Mouse (Mus musculus): ENCODE results near the gene Lamp1. TPM values are rescaled to one million over a fixed set of nuclear protein-coding genes. Genes with fewer than 3 reads are reported as not detected.

The Lamp1 gene
- total RNA-seq, 2 experiments from 2014 or later, result 251 to 255 TPM

- no peak for DNase-seq (ENCODE audit: extremely low spot score in 1 of 2, low spot score in 2 of 2)
- intact Hi-C loops (cut with DNase I), result no loop called here
- Histone ChIP-seq H3K27ac (no peak overlapping the region), H3K4me3 (no peak overlapping the region)
- no peak for TF ChIP-seq CTCF (IDR thresholded peaks at IDR 0.05)
Observed at GRCm38 (mm10) chr8:13187638-13188037, 28.7 kb downstream of the Lamp1 start.

DNA sequence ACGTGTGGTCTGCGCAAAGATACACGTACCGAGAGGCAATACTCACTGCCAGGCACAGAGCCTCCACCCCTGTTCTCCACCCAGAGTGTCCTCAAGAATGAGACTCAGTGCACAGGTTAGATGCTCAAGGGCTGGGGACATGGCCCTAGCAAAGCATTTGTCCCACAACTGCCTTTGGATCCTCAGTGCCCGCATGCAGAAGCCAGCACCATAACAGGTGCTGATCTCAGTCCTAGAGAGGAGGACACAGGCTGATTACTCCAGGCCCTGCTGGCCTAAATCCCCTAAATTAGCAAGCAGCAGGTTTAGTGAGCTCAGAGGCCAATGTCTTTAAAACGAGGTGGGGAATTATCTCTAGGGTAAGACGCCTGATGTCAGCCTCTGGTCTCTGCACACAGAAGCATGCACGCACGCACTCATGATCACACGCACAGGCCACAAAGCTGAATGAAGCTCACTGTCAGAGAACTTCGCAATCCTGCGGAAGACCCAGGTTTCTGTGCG lies 29.1 kb downstream of the Lamp1 start:
- H3K4me3 ChIP-seq, result no peak overlapping the region
- H3K27ac ChIP-seq, result no peak overlapping the region
- intact Hi-C loops (cut with DNase I), result no loop called here
- DNase-seq (ENCODE audit: extremely low spot score in 1 of 2, low spot score in 2 of 2), result no peak
- TF ChIP-seq CTCF (IDR thresholded peaks at IDR 0.05), result no peak

GRCm38 (mm10) chr8:13188857-13189256 lies 29.9 kb downstream of the Lamp1 start:
- Histone ChIP-seq H3K4me3 (no peak overlapping the region), H3K27ac (no peak overlapping the region)
- TF ChIP-seq CTCF (IDR thresholded peaks at IDR 0.05), result no peak
- DNase-seq (ENCODE audit: extremely low spot score in 1 of 2, low spot score in 2 of 2), result no peak
- intact Hi-C loops (cut with DNase I), result no loop called here

DNA sequence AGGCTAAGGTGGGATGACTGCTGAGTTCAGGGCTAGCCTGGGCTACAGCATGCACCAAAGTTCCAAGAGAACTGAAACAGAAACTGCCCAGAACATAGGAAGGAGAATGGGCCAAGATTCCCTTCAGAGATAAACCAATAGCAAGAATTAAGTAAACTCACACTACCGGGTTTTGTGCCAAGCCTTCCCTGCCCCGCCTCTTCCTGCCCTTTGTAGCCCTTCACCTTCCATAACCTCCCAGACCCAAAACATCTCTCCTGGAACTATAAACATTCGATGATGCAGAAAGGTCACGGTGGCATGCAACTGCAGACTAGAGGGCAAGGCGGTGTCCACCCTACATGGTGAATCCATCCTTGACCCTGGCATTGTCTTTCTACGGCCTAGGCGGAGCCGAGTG lies 31.3 kb downstream of the Lamp1 start:
- H3K4me3 ChIP-seq, result no peak overlapping the region
- no peak for DNase-seq (ENCODE audit: extremely low spot score in 1 of 2, low spot score in 2 of 2)
- intact Hi-C loops (cut with DNase I), result no loop called here
- TF ChIP-seq CTCF (IDR thresholded peaks at IDR 0.05), result no peak
- no peak overlapping the region for H3K27ac ChIP-seq

DNA sequence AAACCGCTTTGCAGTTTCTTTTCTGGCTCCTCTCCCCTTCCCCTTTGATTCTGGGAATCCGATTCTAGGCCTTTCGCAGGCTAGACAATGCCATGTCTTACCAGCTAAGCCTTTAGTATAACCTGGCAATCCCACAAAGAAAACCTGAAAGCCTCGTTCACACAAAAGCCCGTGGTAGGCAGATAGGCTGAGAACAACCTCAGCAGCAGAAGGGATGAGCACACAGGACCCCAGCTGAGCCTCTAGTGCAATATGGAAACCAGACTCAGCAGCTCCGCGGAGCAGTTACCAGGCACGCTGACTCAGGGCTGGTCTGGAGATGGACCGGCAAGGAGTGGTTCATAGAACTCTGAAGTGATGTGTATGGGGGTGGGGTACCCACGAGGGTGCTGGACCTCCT lies 35.9 kb downstream of the Lamp1 start:
- intact Hi-C loops (cut with DNase I), result no loop called here
- H3K4me3 ChIP-seq, result no peak overlapping the region
- no peak for DNase-seq (ENCODE audit: extremely low spot score in 1 of 2, low spot score in 2 of 2)
- no peak overlapping the region for H3K27ac ChIP-seq
- TF ChIP-seq CTCF (IDR thresholded peaks at IDR 0.05), result no peak

- TF ChIP-seq CTCF (IDR thresholded peaks at IDR 0.05), result no peak
- no peak for DNase-seq (ENCODE audit: extremely low spot score in 1 of 2, low spot score in 2 of 2)
- intact Hi-C loops (cut with DNase I), result no loop called here
- Histone ChIP-seq H3K27ac (no peak overlapping the region), H3K4me3 (no peak overlapping the region)
Observed at GRCm38 (mm10) chr8:13197493-13197892, 38.5 kb downstream of the Lamp1 start.

DNA sequence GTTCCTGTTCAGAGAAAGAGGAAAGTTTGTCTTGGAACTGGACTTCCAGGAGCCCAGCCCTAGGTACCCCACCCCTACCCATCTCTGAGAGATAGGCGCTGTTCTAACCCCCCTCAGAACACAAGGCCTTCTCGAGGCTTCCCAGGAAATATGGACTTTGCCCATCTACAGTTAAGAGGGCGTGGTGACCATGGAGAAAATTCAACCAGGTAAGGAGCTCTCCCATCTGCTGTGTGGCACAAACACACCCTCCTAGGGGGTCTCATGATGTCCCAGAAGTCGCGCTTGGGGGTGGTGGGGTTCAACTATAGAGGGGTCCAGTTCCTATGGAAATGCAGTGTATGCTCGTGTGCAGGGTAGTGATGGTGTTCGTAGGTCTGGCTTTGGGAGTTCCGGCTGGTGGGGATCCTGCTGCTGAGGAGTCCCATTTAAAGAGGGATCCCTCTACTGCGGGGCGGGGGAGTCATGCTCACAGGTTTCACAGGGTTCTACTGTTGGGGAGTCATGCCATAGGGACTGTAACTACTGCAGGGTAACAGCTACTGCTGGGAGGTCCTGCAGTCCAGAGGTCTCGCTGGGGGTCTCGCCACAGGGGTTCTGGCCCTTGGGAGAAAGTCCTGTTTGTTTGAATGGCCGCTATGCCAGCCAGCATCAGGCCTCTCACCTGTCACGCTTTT lies 40.6 kb downstream of the Lamp1 start:
- Histone ChIP-seq H3K4me3 (peak overlapping the region; percentile 59), H3K27ac (no peak overlapping the region)
- intact Hi-C loops (cut with DNase I), result no loop called here
- no peak for DNase-seq (ENCODE audit: extremely low spot score in 1 of 2, low spot score in 2 of 2)
- no peak for TF ChIP-seq CTCF (IDR thresholded peaks at IDR 0.05)

DNA sequence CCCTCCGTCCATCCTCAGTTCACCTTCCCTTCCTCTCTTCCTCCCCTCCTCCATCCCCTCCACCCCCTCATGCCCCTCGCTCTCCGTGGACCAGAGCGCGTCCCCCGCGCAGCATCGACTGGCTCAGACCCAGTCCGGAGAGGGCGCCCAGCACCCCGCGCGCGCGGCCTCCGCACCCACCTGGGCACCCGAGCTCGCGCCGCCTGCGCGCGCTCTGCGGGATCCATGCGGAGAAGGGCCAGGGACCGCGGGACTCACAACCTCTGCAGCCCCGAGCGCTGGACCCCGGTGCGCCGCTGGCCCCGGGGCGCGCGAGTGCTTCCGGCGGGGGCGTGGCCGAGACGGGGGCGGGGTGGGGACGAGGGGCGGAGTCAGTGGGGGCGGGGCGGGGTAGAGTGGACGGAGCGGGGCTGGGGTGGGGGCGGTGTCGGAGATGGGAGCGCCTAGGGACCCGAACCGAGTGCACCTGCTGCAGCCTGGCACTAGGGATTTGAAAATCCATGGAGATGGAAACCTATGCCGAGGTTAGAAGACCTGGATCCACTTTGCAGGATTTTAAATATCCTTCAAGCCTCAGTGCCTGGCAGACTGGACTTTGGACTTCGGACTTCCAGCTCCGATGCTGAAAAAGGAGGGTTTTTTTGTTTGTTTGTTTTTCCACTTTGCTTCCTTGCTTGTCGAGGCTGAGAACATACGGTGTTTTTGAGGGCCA lies 41.5 kb downstream of the Lamp1 start, which contains the start of gene Grtp1:
TSS of gene Grtp1 (minus strand) at position 320 of the 712 bp plus-strand sequence.
- DNase-seq (ENCODE audit: extremely low spot score in 1 of 2, low spot score in 2 of 2), result peak in 1 of 2 experiments; percentile 27
- H3K4me3 ChIP-seq, result peak within 1 kb of the TSS; percentile 59
- intact Hi-C loops (cut with DNase I), result no loop called here
- no peak for TF ChIP-seq CTCF (IDR thresholded peaks at IDR 0.05)
- H3K27ac ChIP-seq, result no peak within 1 kb of the TSS

- no peak for TF ChIP-seq CTCF (IDR thresholded peaks at IDR 0.05)
- no peak for DNase-seq (ENCODE audit: extremely low spot score in 1 of 2, low spot score in 2 of 2)
- intact Hi-C loops (cut with DNase I), result no loop called here
- Histone ChIP-seq H3K27ac (no peak overlapping the region), H3K4me3 (peak overlapping the region; percentile 59)
Observed at GRCm38 (mm10) chr8:13201013-13201334, 42.0 kb downstream of the Lamp1 start.

- no peak for DNase-seq (ENCODE audit: extremely low spot score in 1 of 2, low spot score in 2 of 2)
- TF ChIP-seq CTCF (IDR thresholded peaks at IDR 0.05), result no peak
- no peak overlapping the region for H3K4me3 ChIP-seq
- intact Hi-C loops (cut with DNase I), result no loop called here
- no peak overlapping the region for H3K27ac ChIP-seq
Observed at GRCm38 (mm10) chr8:13202041-13202440, 43.1 kb downstream of the Lamp1 start.

- intact Hi-C loops (cut with DNase I), result no loop called here
- DNase-seq (ENCODE audit: extremely low spot score in 1 of 2, low spot score in 2 of 2), result no peak
- no peak overlapping the region for H3K4me3 ChIP-seq
- no peak overlapping the region for H3K27ac ChIP-seq
- no peak for TF ChIP-seq CTCF (IDR thresholded peaks at IDR 0.05)
Observed at GRCm38 (mm10) chr8:13202806-13203205, 43.8 kb downstream of the Lamp1 start.

- Histone ChIP-seq H3K27ac (no peak overlapping the region), H3K4me3 (no peak overlapping the region)
- DNase-seq (ENCODE audit: extremely low spot score in 1 of 2, low spot score in 2 of 2), result no peak
- intact Hi-C loops (cut with DNase I), result no loop called here
- TF ChIP-seq CTCF (IDR thresholded peaks at IDR 0.05), result no peak; the same call in 1 of the 2 replicates
Observed at GRCm38 (mm10) chr8:13203472-13203871, 44.5 kb downstream of the Lamp1 start.

All from left cerebral cortex, adult 2 months (tissue).